Mouse (Mus musculus) thymus, adult 2 months (tissue): Measurements from ENCODE around the gene Slc12a3.

Experiments
- CTCF ChIP-seq: fragments of 200-500 bp; IDR thresholded peaks from 2 replicates; pipeline ENCODE4 v1.5.1; 2012; ENCODE audit warnings: mild to moderate bottlenecking, control low read depth, low read length, moderate library complexity, borderline replicate concordance; ENCODE audit not compliant: control insufficient read depth, poor library complexity, insufficient read depth; ENCODE audit errors: extremely low read depth
- POLR2A ChIP-seq: fragments of 200-500 bp; IDR thresholded peaks from 2 replicates; pipeline ENCODE4 v1.6.1; 2012; ENCODE audit warnings: mild to moderate bottlenecking, low read length, control low read depth, moderate library complexity; ENCODE audit not compliant: control insufficient read depth, poor library complexity, insufficient read depth; ENCODE audit errors: extremely low read depth

GRCm38 (mm10) chr8:94322083-94322482, 6.9 kb upstream of the Slc12a3 start:
- no peak for TF ChIP-seq CTCF
- TF ChIP-seq POLR2A, result no peak
